Mouse (Mus musculus) spleen, adult 2 months (tissue): ENCODE results near the gene Map3k1. TPM values are rescaled to one million over a fixed set of nuclear protein-coding genes. Genes with fewer than 3 reads are reported as not detected.
A peak's percentile ranks its signal among the peaks of the same experiment; 100 is the strongest.

Experiments
- DNase-seq, 2 experiments: peaks; one replicate each; pipeline versions ENCODE4 v3.0.0 to v3.0.0-alpha.2; 2012 to 2021; ENCODE audit warnings: low spot score in 2 of 2, low read depth in 1 of 2
- H3K27ac ChIP-seq: fragments of 200-500 bp; 2 replicates; pipeline ENCODE4 v1.5.1; 2012; ENCODE audit warnings: low read length, inconsistent platforms; ENCODE audit not compliant: insufficient read depth
- H3K27me3 ChIP-seq: fragments of 200-500 bp; 2 replicates; pipeline ENCODE4 v1.6.1; 2012; ENCODE audit warnings: mild to moderate bottlenecking, moderate library complexity, low read length, inconsistent platforms; ENCODE audit not compliant: control insufficient read depth, insufficient read depth
- H3K36me3 ChIP-seq: fragments of 200-500 bp; 2 replicates; pipeline ENCODE4 v1.6.1; 2012; ENCODE audit warnings: mild to moderate bottlenecking, low read length, inconsistent platforms; ENCODE audit not compliant: control insufficient read depth, insufficient read depth
- H3K4me1 ChIP-seq: fragments of 200-500 bp; 2 replicates; pipeline ENCODE4 v1.6.1; 2011; ENCODE audit warnings: inconsistent platforms; ENCODE audit not compliant: control insufficient read depth, insufficient read depth, insufficient read length
- H3K4me3 ChIP-seq: fragments of 200-500 bp; 2 replicates; pipeline ENCODE4 v1.5.1; 2011; ENCODE audit warnings: mild to moderate bottlenecking, inconsistent platforms; ENCODE audit not compliant: insufficient read depth, insufficient read length; ENCODE audit errors: extremely low read depth
- CTCF ChIP-seq: fragments of 200-500 bp; IDR thresholded peaks from 2 replicates; pipeline ENCODE4 v1.5.1; 2011; ENCODE audit warnings: mild to moderate bottlenecking, inconsistent platforms; ENCODE audit not compliant: insufficient read depth, insufficient read length, insufficient replicate concordance; ENCODE audit errors: extremely low read depth
- POLR2A ChIP-seq: fragments of 200-500 bp; IDR thresholded peaks from 2 replicates; pipeline ENCODE4 v1.6.1; 2011; ENCODE audit warnings: low read depth, low read length, inconsistent platforms
- WGBS: fragments of 180-500 bp; shearing (Covaris S2); methylation state at CpG from one replicate; pipeline ENCODE4 v1.1.7; 2018; 5-methylcytosine and 5-hydroxymethylcytosine counted together
- polyA plus RNA-seq: library from polyadenylated mRNA; depleted of rRNA; stranded (reverse); fragments of >200 nt; gene quantifications from 2 replicates; pipeline ENCODE4 v1.2.3, GENCODE M21; 2012

The Map3k1 gene
- polyA plus RNA-seq, 1 experiment: 45.1 TPM

DNA sequence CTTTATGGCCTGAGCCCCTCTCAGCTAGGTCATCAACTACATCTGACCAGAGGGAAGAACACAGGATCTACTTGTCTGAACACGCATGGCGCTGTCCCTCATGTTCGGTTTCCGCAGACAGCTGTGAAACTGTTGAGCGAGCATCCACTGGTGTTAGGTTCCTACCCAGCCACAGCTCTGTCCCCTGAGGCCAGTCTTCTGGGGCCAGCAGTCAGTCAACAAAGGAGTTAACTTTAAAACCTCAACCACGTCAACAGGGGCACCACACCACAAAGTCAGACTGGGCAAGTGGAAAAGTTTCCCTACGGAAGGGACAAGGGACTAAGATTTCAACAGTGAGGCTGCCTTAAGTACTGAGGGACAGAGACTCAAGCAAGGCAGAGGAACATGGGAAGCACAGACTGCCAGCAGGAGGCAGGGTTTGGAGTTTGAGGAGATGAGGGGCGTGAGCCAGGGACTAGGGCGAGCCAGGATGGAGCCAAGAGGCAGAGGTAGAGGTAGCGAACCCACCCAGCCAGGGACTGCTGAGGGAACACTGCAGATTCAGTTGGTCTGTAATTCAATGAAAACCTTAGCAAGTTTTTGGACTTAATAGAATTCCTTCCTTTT is 7.0 kb downstream of the Map3k1 start:
- H3K27me3 ChIP-seq: no peaks in the 10 kb centered on the region
- H3K36me3 ChIP-seq: no peaks in the 10 kb centered on the region
- 46% methylated on average over 10 of the region's 10 CpGs for WGBS
- peak overlapping the region; percentile 16; the same call in 1 of the 2 replicates for H3K4me3 ChIP-seq
- H3K4me1 ChIP-seq: peaks cover 67% of the 10 kb centered on the region; the same call in 1 of the 2 replicates
- peak in 1 of 2 experiments; percentile 42 for DNase-seq
- peak overlapping the region; percentile 34 for H3K27ac ChIP-seq
- TF ChIP-seq CTCF: no peak
- TF ChIP-seq POLR2A: no peak

DNA sequence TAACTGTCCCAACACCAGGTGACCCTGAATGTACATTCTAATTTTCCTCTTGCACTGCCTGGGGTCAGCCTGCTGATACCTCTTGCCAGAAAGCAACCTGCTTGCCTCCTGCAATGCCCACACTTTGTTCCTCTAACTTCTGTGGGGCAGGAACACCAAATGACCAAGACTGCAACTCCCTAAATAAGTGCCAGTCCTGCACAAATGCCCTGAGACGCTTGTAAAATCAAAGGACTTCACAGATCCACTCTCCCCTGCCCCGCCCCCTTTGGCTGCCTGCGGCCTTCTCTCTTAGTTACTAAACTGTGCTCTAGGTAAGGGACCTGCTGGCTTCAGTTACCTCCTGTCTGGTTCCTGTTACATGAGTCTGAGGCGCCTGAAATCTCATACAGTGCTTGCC is 7.9 kb downstream of the Map3k1 start:
- H3K4me3 ChIP-seq: no peak overlapping the region
- no peaks in the 10 kb centered on the region for H3K36me3 ChIP-seq
- WGBS: 50% methylated on average over 4 of the region's 4 CpGs
- DNase-seq: no peak
- H3K27me3 ChIP-seq: no peaks in the 10 kb centered on the region
- no peak for TF ChIP-seq POLR2A
- TF ChIP-seq CTCF: no peak
- peaks cover 75% of the 10 kb centered on the region; the same call in 1 of the 2 replicates for H3K4me1 ChIP-seq
- peak overlapping the region; percentile 16; the same call in 1 of the 2 replicates for H3K27ac ChIP-seq

- Histone ChIP-seq H3K27me3 (no peaks in the 10 kb centered on the region), H3K27ac (peak overlapping the region; percentile 63), H3K4me1 (peaks cover 68% of the 10 kb centered on the region; the same call in 1 of the 2 replicates), H3K4me3 (no peak overlapping the region), H3K36me3 (peaks cover 3% of the 10 kb centered on the region; the same call in 1 of the 2 replicates)
- DNase-seq: no peak
- no peak for TF ChIP-seq POLR2A
- no peak for TF ChIP-seq CTCF
- 64% methylated on average over 12 of the region's 12 CpGs for WGBS
These were observed 10.7 kb downstream of the Map3k1 start for GRCm38 (mm10) chr13:111798044-111798443.

DNA sequence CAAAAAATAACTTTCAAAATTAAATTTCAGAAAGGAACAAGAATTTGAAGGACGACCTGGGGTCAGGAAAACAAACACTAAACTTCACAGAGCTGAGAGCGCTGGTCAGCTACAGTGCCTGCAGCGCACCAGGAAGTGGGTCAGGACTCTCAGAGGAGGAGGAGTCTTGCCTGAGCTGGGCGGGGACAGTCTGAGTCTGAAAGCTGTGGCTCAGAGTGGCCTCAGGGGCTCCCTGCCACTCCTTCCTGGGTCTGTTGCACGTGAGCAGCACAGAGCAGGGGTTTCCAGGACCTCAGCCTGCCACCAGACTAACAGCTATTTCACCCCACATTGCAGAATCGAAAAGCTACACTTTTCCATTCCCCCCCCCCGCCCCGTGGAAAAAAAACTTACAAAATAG is 11.8 kb downstream of the Map3k1 start:
- H3K4me3 ChIP-seq: no peak overlapping the region

GRCm38 (mm10) chr13:111796191-111796920 is 12.4 kb downstream of the Map3k1 start:
- no peaks in the 10 kb centered on the region for H3K27me3 ChIP-seq
- no peak overlapping the region for H3K4me3 ChIP-seq
- TF ChIP-seq POLR2A (no peak), CTCF (no peak)
- H3K27ac ChIP-seq: peak overlapping the region; percentile 75
- 24% methylated on average over 11 of the region's 11 CpGs for WGBS
- peaks cover 67% of the 10 kb centered on the region for H3K4me1 ChIP-seq
- DNase-seq: peak in 1 of 2 experiments; percentile 46
- peaks cover 3% of the 10 kb centered on the region; the same call in 1 of the 2 replicates for H3K36me3 ChIP-seq

More for the DNA sequence above, 11.8 kb downstream of the Map3k1 start:
- Histone ChIP-seq H3K36me3 (peaks cover 3% of the 10 kb centered on the region; the same call in 1 of the 2 replicates), H3K4me1 (peaks cover 69% of the 10 kb centered on the region), H3K27ac (peak overlapping the region; percentile 63; the same call in 1 of the 2 replicates), H3K27me3 (no peaks in the 10 kb centered on the region)
- no peak for TF ChIP-seq POLR2A
- TF ChIP-seq CTCF: no peak
- peak in 1 of 2 experiments; percentile 77 for DNase-seq
- WGBS: 2% methylated on average over 8 of the region's 8 CpGs

DNA sequence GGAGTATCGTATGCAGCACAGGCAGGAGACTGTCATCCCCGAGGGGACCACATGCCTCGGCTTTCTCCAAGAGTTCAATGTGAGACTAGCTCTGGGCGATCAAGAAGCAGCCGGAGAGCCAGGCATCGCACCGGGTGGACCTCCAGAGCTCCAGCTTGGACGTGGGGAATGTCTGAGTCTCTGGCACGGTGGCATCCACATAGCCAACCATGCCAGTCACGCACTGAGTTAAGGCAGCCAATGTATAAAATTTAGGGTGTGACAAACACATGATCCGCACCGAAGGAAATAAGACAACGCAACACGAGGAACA is 15.9 kb downstream of the Map3k1 start:
- TF ChIP-seq CTCF (no peak), POLR2A (no peak)
- Histone ChIP-seq H3K4me1 (peaks cover 64% of the 10 kb centered on the region), H3K36me3 (peaks cover 3% of the 10 kb centered on the region; the same call in 1 of the 2 replicates), H3K27me3 (no peaks in the 10 kb centered on the region), H3K27ac (no peak overlapping the region), H3K4me3 (no peak overlapping the region)
- DNase-seq: no peak
- WGBS: 94% methylated on average over 14 of the region's 14 CpGs
